Mouse (Mus musculus) ES-E14 (cell line): Measurements from ENCODE around the gene Tmem167b.

Source experiments
- CHD2 ChIP-seq: IDR thresholded peaks from 2 replicates; pipeline ENCODE4 v1.6.1; 2014; ENCODE audit warnings: mild to moderate bottlenecking, low read depth, low read length, inconsistent platforms
- HCFC1 ChIP-seq: IDR thresholded peaks from 2 replicates; pipeline ENCODE4 v1.6.1; 2012; ENCODE audit warnings: low read length, inconsistent platforms, borderline replicate concordance; ENCODE audit not compliant: insufficient read depth
- MAFK ChIP-seq: IDR thresholded peaks from 2 replicates; pipeline ENCODE4 v1.6.1; 2014; ENCODE audit warnings: mild to moderate bottlenecking, low read depth, low read length, inconsistent platforms; ENCODE audit not compliant: insufficient read depth
- ZC3H11A ChIP-seq: IDR thresholded peaks from 2 replicates; pipeline ENCODE4 v1.6.1; 2012; ENCODE audit warnings: low read depth, mild to moderate bottlenecking, inconsistent platforms, low read length, borderline replicate concordance
- ZNF384 ChIP-seq: IDR thresholded peaks from 2 replicates; pipeline ENCODE4 v1.6.1; 2012; ENCODE audit warnings: low read depth, low read length, inconsistent platforms

- TF ChIP-seq HCFC1 (no peak), ZC3H11A (no peak), CHD2 (no peak), MAFK (no peak), ZNF384 (no peak)
Measured at GRCm38 (mm10) chr3:108563309-108563708, 1.0 kb upstream of the Tmem167b start.
